Mouse (Mus musculus): ENCODE results near the gene Farsb. TPM values are rescaled to one million over a fixed set of nuclear protein-coding genes. Genes with fewer than 3 reads are reported as not detected.

Gene Farsb
- polyA plus RNA-seq (2012; rRNA removed), result 76.0 and 76.9 TPM in 2 replicates

GRCm38 (mm10) chr1:78488752-78489492, at the start of gene Farsb:
Gene Farsb, minus strand, starts transcription at chr1:78488897.

GRCm38 (mm10) chr1:78511621-78512160, 23.0 kb upstream of the Farsb start, which contains the start of gene BC035947:
Gene BC035947, minus strand, starts transcription at chr1:78512158.

GRCm38 (mm10) chr1:78510862-78511261, 22.2 kb upstream of the Farsb start, which contains the start of gene Mogat1:
Gene Mogat1, plus strand, starts transcription at chr1:78510991.

Other genes with a start within 250 kb of the Farsb start
- gene Sgpp2, start 178.6 kb downstream of the Farsb start, polyA plus RNA-seq (2012; rRNA removed), result 0.85 and 1.7 TPM in 2 replicates
- gene Mogat1, start 22.1 kb upstream of the Farsb start, polyA plus RNA-seq (2012; rRNA removed), result 0.11 and 0.36 TPM in 2 replicates
- 1.1 and 1.3 TPM in 2 replicates for gene BC035947, start 23.3 kb upstream of the Farsb start, polyA plus RNA-seq (2012; rRNA removed)
- 43.3 and 45.0 TPM in 2 replicates for gene Acsl3, start 168.9 kb upstream of the Farsb start, polyA plus RNA-seq (2012; rRNA removed)
- 4.4 and 4.9 TPM in 2 replicates for gene Utp14b, start 169.1 kb upstream of the Farsb start, polyA plus RNA-seq (2012; rRNA removed)

All from central nervous system, embryonic 14 days (tissue).